Mouse (Mus musculus): ENCODE results near the gene Arhgdig. TPM values are rescaled to one million over a fixed set of nuclear protein-coding genes. Genes with fewer than 3 reads are reported as not detected.

The Arhgdig gene
- total and polyA plus RNA-seq, 3 experiments = 0.60 to 10.3 TPM; not detected in 1

DNA sequence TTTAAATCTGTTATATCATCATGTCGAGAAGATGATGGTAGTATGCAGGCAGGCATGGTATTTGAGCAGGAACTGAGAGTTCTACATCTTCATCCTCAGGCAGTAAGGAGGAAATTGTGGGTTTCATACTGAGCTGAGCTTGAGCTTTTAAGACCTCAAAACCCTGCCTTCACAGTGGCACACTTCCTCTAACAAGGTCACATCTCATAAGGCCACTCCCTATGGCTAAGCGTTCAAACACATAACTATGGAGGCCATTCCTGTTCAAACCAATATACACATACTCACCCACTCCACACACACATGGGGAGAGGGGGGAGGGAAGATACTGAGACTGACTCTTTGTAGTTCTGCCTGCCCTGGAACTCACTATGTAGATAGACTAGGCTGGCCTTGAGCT is 39.5 kb downstream of the Arhgdig start (continued):
- TF ChIP-seq UBTF (IDR thresholded peaks at IDR 0.05; ENCODE audit: low read depth, low read length) (no peak), HCFC1 (IDR thresholded peaks at IDR 0.05; ENCODE audit: low read depth, low read length) (no peak), KAT2A (IDR thresholded peaks at IDR 0.05; ENCODE audit: insufficient replicate concordance, low read length) (no peak), ETS1 (conservative IDR thresholded peaks at IDR 0.05; ENCODE audit: low read depth, low read length) (peak; percentile 36), JUND (conservative IDR thresholded peaks at IDR 0.05; ENCODE audit: low read depth, low read length) (no peak; the same call in 1 of the 2 replicates), CTCF (conservative IDR thresholded peaks at IDR 0.05 in 1 of 2, IDR thresholded peaks at IDR 0.05 in 1 of 2; ENCODE audit: low read depth in 2 of 2, low read length in 2 of 2) (no peak)

GRCm38 (mm10) chr17:26162736-26163135 is 44.9 kb downstream of the Arhgdig start:
- Histone ChIP-seq H3K9ac (ENCODE audit: insufficient read depth, low read depth) (no peak overlapping the region), H3K27ac (ENCODE audit: insufficient read depth, low read depth) (no peak overlapping the region), H3K27me3 (replicated peaks) (no peaks in the 10 kb centered on the region), H3K4me1 (ENCODE audit: control insufficient read depth in 1 of 2, insufficient read depth in 2 of 2) (peaks cover 22 to 36% of the 10 kb centered on the region in 2 experiments), H3K9me3 (replicated peaks; ENCODE audit: low read length) (no peaks in the 10 kb centered on the region), H3K4me3 (replicated peaks in 1 of 3; ENCODE audit: low read depth in 2 of 3, low read length in 2 of 3, poor library complexity in 1 of 3) (no peak overlapping the region), H3K79me2 (replicated peaks; ENCODE audit: control insufficient read depth, extremely low read depth, insufficient read depth, poor library complexity, severe bottlenecking) (peaks cover 18% of the 10 kb centered on the region), H3K4me2 (ENCODE audit: insufficient read depth, low read depth, poor library complexity, severe bottlenecking) (no peak overlapping the region), H3K36me3 (replicated peaks in 1 of 2; ENCODE audit: control insufficient read depth in 1 of 2, insufficient read depth in 1 of 2, low read length in 1 of 2) (peaks cover 9 to 46% of the 10 kb centered on the region in 2 experiments)
- dilution Hi-C loops (cut with MboI; ENCODE audit: extremely low pct_ligation_motif_present, extremely low pct_unique_long_range_greater_than_20kb, low sequenced_read_pairs) (no loop called here), in situ Hi-C loops (cut with MboI; ENCODE audit: low pct_ligation_motif_present, low pct_unique_long_range_greater_than_20kb, low sequenced_read_pairs) (no loop called here)
- no peak for TF ChIP-seq EP300 (IDR thresholded peaks at IDR 0.05; ENCODE audit: low read length)
- no peak for DNase-seq (ENCODE audit: extremely low read depth)

DNA sequence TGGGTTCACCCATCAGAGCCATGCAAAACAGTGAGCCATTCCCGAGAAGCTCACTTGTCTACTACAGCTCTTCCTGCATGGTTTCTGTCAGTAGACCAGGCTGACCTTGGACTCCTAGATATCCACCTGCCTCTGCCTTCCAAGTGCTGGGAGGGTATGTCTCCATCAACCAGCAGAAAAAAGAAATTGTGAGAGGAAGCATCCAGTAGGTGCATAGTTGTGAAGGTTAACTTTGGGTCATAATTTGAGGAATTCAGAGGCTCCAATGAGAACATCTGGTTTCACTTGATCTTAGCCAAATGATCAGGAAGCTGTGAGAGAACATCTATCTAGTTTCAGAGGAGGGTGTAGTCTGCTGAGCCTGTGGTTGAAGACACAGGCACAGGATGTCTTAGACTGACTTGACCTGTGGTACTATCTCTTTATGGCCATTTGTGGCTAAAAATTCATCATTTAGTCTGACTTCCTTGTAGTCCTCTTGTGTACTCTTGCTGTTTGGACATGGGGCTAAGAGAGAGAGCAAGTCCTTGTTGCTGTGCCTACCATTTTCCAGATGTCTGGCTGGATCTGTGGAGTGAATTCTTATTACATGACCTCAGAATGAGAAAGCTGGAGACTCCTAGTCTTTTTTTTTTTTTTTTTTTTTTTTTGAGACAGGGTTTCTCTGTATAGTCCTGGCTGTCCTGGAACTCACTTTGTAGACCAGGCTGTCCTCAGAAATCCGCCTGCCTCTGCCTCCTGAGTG is 55.5 kb downstream of the Arhgdig start:
- no peaks in the 10 kb centered on the region for H3K27me3 ChIP-seq (replicated peaks)
- H3K79me2 ChIP-seq (replicated peaks; ENCODE audit: control insufficient read depth, extremely low read depth, insufficient read depth, poor library complexity, severe bottlenecking) = peaks cover 39% of the 10 kb centered on the region
- in situ Hi-C loops (cut with MboI; ENCODE audit: low pct_ligation_motif_present, low pct_unique_long_range_greater_than_20kb, low sequenced_read_pairs) (no loop called here), dilution Hi-C loops (cut with MboI; ENCODE audit: extremely low pct_ligation_motif_present, extremely low pct_unique_long_range_greater_than_20kb, low sequenced_read_pairs) (no loop called here)
- DNase-seq (ENCODE audit: extremely low read depth) = no peak
- no peak overlapping the region for H3K4me2 ChIP-seq (ENCODE audit: insufficient read depth, low read depth, poor library complexity, severe bottlenecking)
- no peaks in the 10 kb centered on the region for H3K9me3 ChIP-seq (replicated peaks; ENCODE audit: low read length)
- no peak overlapping the region for H3K9ac ChIP-seq (ENCODE audit: insufficient read depth, low read depth)
- H3K4me1 ChIP-seq (ENCODE audit: control insufficient read depth in 1 of 2, insufficient read depth in 2 of 2) = 0 out of 4 replicates have a peak, but pooled peaks cover 0 to 3% of the 10 kb centered on the region in 2 experiments
- no peak overlapping the region for H3K4me3 ChIP-seq (replicated peaks in 1 of 3; ENCODE audit: low read depth in 2 of 3, low read length in 2 of 3, poor library complexity in 1 of 3)
- TF ChIP-seq RAD21 (IDR thresholded peaks at IDR 0.05; ENCODE audit: low read depth, low read length) (no peak), NELFE (IDR thresholded peaks at IDR 0.05; ENCODE audit: low read depth, low read length) (no peak), IRF4 (IDR thresholded peaks at IDR 0.05; ENCODE audit: low read depth, low read length) (no peak), E2F4 (IDR thresholded peaks at IDR 0.05; ENCODE audit: insufficient replicate concordance, low read depth, low read length) (no peak), USF2 (conservative IDR thresholded peaks at IDR 0.05; ENCODE audit: low read depth, low read length) (no peak), MYC (IDR thresholded peaks at IDR 0.05; ENCODE audit: low read depth, low read length) (no peak), ZMIZ1 (IDR thresholded peaks at IDR 0.05; ENCODE audit: low read depth, low read length) (no peak), KAT2A (IDR thresholded peaks at IDR 0.05; ENCODE audit: insufficient replicate concordance, low read length) (no peak), USF1 (IDR thresholded peaks at IDR 0.05; ENCODE audit: low read depth, low read length) (no peak)
- no peak overlapping the region for H3K27ac ChIP-seq (ENCODE audit: insufficient read depth, low read depth)
- peaks cover 30 to 84% of the 10 kb centered on the region in 2 experiments for H3K36me3 ChIP-seq (replicated peaks in 1 of 2; ENCODE audit: control insufficient read depth in 1 of 2, insufficient read depth in 1 of 2, low read length in 1 of 2)

Other genes starting within 250 kb of the Arhgdig start
- gene Capn15, start 222.0 kb downstream of the Arhgdig start, total RNA-seq (2012; rRNA removed) = 6.0 and 7.5 TPM in 2 replicates
- 1.5 and 2.1 TPM in 2 replicates for gene Capn15, start 222.0 kb downstream of the Arhgdig start, total RNA-seq (2014; rRNA removed)
- 11.4 and 11.5 TPM in 2 replicates for gene Capn15, start 222.0 kb downstream of the Arhgdig start, polyA plus RNA-seq (2012; ENCODE audit: insufficient read length, low read depth)
- 3.1 and 4.6 TPM in 2 replicates for gene Rab11fip3, start 138.2 kb downstream of the Arhgdig start, total RNA-seq (2012; rRNA removed)
- 3.1 and 3.5 TPM in 2 replicates for gene Rab11fip3, start 138.2 kb downstream of the Arhgdig start, total RNA-seq (2014; rRNA removed)
- 7.6 and 7.8 TPM in 2 replicates for gene Rab11fip3, start 138.2 kb downstream of the Arhgdig start, polyA plus RNA-seq (2012; ENCODE audit: insufficient read length, low read depth)
- 12.9 and 16.8 TPM in 2 replicates for gene Decr2, start 117.4 kb downstream of the Arhgdig start, total RNA-seq (2012; rRNA removed)
- 21.0 TPM in 2 replicates for gene Decr2, start 117.4 kb downstream of the Arhgdig start, total RNA-seq (2014; rRNA removed)
- 12.6 and 13.1 TPM in 2 replicates for gene Decr2, start 117.4 kb downstream of the Arhgdig start, polyA plus RNA-seq (2012; ENCODE audit: insufficient read length, low read depth)
- 0.47 and 0.55 TPM in 2 replicates for gene Nme4, start 112.2 kb downstream of the Arhgdig start, total RNA-seq (2012; rRNA removed)
- gene Nme4, start 112.2 kb downstream of the Arhgdig start, total RNA-seq (2014; rRNA removed) = 0.46 TPM in 1 of 2 replicates, not detected in the other
- 0.27 and 0.56 TPM in 2 replicates for gene Nme4, start 112.2 kb downstream of the Arhgdig start, polyA plus RNA-seq (2012; ENCODE audit: insufficient read length, low read depth)
- 2.3 and 3.6 TPM in 2 replicates for gene Tmem8, start 94.5 kb downstream of the Arhgdig start, total RNA-seq (2012; rRNA removed)
- 1.8 and 2.8 TPM in 2 replicates for gene Tmem8, start 94.5 kb downstream of the Arhgdig start, total RNA-seq (2014; rRNA removed)
- 3.9 and 4.6 TPM in 2 replicates for gene Tmem8, start 94.5 kb downstream of the Arhgdig start, polyA plus RNA-seq (2012; ENCODE audit: insufficient read length, low read depth)
- 157 and 161 TPM in 2 replicates for gene Mrpl28, start 84.3 kb downstream of the Arhgdig start, total RNA-seq (2012; rRNA removed)
- 148 and 154 TPM in 2 replicates for gene Mrpl28, start 84.3 kb downstream of the Arhgdig start, total RNA-seq (2014; rRNA removed)
- gene Mrpl28, start 84.3 kb downstream of the Arhgdig start, polyA plus RNA-seq (2012; ENCODE audit: insufficient read length, low read depth) = 90.5 and 101 TPM in 2 replicates
- 28.5 and 33.2 TPM in 2 replicates for gene Axin1, start 69.1 kb downstream of the Arhgdig start, total RNA-seq (2012; rRNA removed)
- gene Axin1, start 69.1 kb downstream of the Arhgdig start, total RNA-seq (2014; rRNA removed) = 27.8 and 28.5 TPM in 2 replicates
- 38.8 and 43.4 TPM in 2 replicates for gene Axin1, start 69.1 kb downstream of the Arhgdig start, polyA plus RNA-seq (2012; ENCODE audit: insufficient read length, low read depth)
- gene Pdia2, start 8.7 kb downstream of the Arhgdig start, total RNA-seq (2012; rRNA removed) = 0.38 and 0.50 TPM in 2 replicates
- gene Pdia2, start 8.7 kb downstream of the Arhgdig start, total RNA-seq (2014; rRNA removed) = not detected in 2 replicates
- not detected in 2 replicates for gene Pdia2, start 8.7 kb downstream of the Arhgdig start, polyA plus RNA-seq (2012; ENCODE audit: insufficient read length, low read depth)
- 1.8 and 8.1 TPM in 2 replicates for gene Rgs11, start 4.8 kb downstream of the Arhgdig start, total RNA-seq (2012; rRNA removed)
- 0.28 and 0.40 TPM in 2 replicates for gene Rgs11, start 4.8 kb downstream of the Arhgdig start, total RNA-seq (2014; rRNA removed)
- 0.13 TPM in 1 of 2 replicates, not detected in the other for gene Rgs11, start 4.8 kb downstream of the Arhgdig start, polyA plus RNA-seq (2012; ENCODE audit: insufficient read length, low read depth)
- gene Fam234a, start 36.5 kb upstream of the Arhgdig start, total RNA-seq (2012; rRNA removed) = 4.9 and 8.3 TPM in 2 replicates
- 3.6 and 4.1 TPM in 2 replicates for gene Fam234a, start 36.5 kb upstream of the Arhgdig start, total RNA-seq (2014; rRNA removed)
- gene Fam234a, start 36.5 kb upstream of the Arhgdig start, polyA plus RNA-seq (2012; ENCODE audit: insufficient read length, low read depth) = 9.0 and 13.3 TPM in 2 replicates
- gene Luc7l, start 45.1 kb upstream of the Arhgdig start, total RNA-seq (2012; rRNA removed) = 46.1 and 63.0 TPM in 2 replicates
- 70.2 and 75.9 TPM in 2 replicates for gene Luc7l, start 45.1 kb upstream of the Arhgdig start, total RNA-seq (2014; rRNA removed)
- 68.6 and 76.0 TPM in 2 replicates for gene Luc7l, start 45.1 kb upstream of the Arhgdig start, polyA plus RNA-seq (2012; ENCODE audit: insufficient read length, low read depth)
- gene Neurl1b, start 207.0 kb upstream of the Arhgdig start, total RNA-seq (2012; rRNA removed) = 0.17 and 0.25 TPM in 2 replicates
- gene Neurl1b, start 207.0 kb upstream of the Arhgdig start, total RNA-seq (2014; rRNA removed) = not detected in 2 replicates
- gene Neurl1b, start 207.0 kb upstream of the Arhgdig start, polyA plus RNA-seq (2012; ENCODE audit: insufficient read length, low read depth) = not detected in 2 replicates